Comparison of ENCODE assay signal across 8 mouse cellular contexts in the genomic region with DNA sequence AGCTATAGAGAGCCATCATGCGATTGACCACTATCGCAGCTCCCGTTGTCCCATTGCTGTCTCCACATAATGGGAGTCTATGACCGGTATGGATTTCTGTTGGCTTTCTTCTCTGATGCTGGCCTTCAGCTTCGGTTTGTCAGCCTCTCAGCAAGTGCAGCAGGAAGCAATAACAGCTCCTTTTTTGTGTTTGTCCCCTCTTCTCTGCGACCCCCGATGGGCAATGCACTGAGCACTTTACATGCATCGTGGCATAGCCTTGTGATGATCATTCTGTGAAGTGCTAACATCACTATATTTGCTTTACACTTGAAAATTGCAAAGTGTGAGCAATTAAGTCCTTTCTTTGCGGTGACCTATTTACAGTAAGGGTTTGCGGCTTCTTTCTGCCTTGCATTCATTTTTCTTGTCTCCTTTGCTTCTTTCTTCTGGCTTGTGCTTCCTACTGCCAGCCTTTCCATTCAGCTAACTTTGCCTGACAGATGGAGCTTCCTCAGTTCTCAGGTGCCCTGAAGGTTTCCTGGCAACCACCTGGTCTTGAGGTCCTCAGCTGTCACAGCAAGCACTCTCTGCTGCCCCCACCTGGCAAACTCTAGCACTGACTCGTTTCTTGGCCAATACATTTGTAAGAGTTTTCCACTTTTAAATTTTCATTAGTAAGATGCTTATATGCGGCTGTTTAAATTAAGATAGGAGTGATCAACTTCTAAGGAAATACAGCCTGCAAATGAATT.
DNase-seq lines count a peak whose midpoint lies in the region; ATAC-seq and TF ChIP-seq lines count a peak whose summit lies in the region.

No protein-coding gene starts in this region.

- no peaks in the 10 kb centered on the region for H3K9me3 ChIP-seq in kidney, embryonic 15.5 days (replicated peaks)

- no peak for TF ChIP-seq POLR2A in kidney, adult 2 months (IDR thresholded peaks at IDR 0.05; ENCODE audit: low read depth, low read length)

- H3K36me3 ChIP-seq in kidney, adult 2 months (ENCODE audit: control insufficient read depth, insufficient read depth, low read length): no peaks in the 10 kb centered on the region
- H3K36me3 ChIP-seq in kidney, embryonic 15.5 days: no peaks in the 10 kb centered on the region

- WGBS in kidney, adult 2 months: 84% methylated on average over 12 of the region's 12 CpGs
- WGBS in kidney, embryonic 15.5 days: 87% methylated on average over 12 of the region's 12 CpGs

- H3K27ac ChIP-seq in kidney, adult 2 months (ENCODE audit: insufficient read depth, low read depth, low read length): no peak overlapping the region
- H3K27ac ChIP-seq in kidney, embryonic 15.5 days: no peak overlapping the region

- DNase-seq in kidney, adult 2 months: peak; percentile 63
- peak; percentile 88 for DNase-seq in adrenal gland, postnatal 10 days
- peak; percentile 32 for DNase-seq in embryo, embryonic 11.5 days (ENCODE audit: low read depth, low spot score)
- DNase-seq in heart, postnatal 10 days: peak; percentile 56 to 84
- peak; percentile 50 to 65 for DNase-seq in left cerebral cortex, adult 8-10 months (ENCODE audit: low spot score in 2 of 2)
- peak; percentile 61 for DNase-seq in naive thymus-derived CD4-positive, alpha-beta T cell, adult 2 months (ENCODE audit: low read depth)
- peak; percentile 61 for DNase-seq in thymus, postnatal 25 days

- no peak for ATAC-seq in kidney, embryonic 15.5 days (replicated peaks; ENCODE audit: low FRiP score)

- H3K27me3 ChIP-seq in kidney, adult 2 months (replicated peaks; ENCODE audit: control insufficient read depth, insufficient read depth, low read length): no peaks in the 10 kb centered on the region
- H3K27me3 ChIP-seq in kidney, embryonic 15.5 days: no peaks in the 10 kb centered on the region

- H3K4me3 ChIP-seq in kidney, adult 2 months (ENCODE audit: insufficient read depth, low read depth, low read length): no peak overlapping the region
- no peak overlapping the region for H3K4me3 ChIP-seq in kidney, embryonic 15.5 days (replicated peaks)

- intact Hi-C loops in heart, postnatal 10 days (cut with DNase I): loop anchor here (1.0 to 10.0 kb wide), 6 partner anchors 63 to 638 kb away; partner anchors contain the start of genes Acvr1, Acvr1c and Upp2

- H3K4me1 ChIP-seq in kidney, adult 2 months (ENCODE audit: control insufficient read depth, insufficient read depth, low read length): no peaks in the 10 kb centered on the region
- no peaks in the 10 kb centered on the region for H3K4me1 ChIP-seq in kidney, embryonic 15.5 days

- no peak overlapping the region for H3K4me2 ChIP-seq in kidney, embryonic 15.5 days

- TF ChIP-seq CTCF in kidney, adult 2 months (conservative IDR thresholded peaks at IDR 0.05; ENCODE audit: insufficient read depth, insufficient read length, low read depth, low read length): peak; percentile 85

- no peak overlapping the region for H3K9ac ChIP-seq in kidney, embryonic 15.5 days

Comparison
In these comparisons a context has a peak if more than half of its experiments do, and no peak if none do; other contexts are left out.
1. DNase-seq: peak in every context shown above with its lines; median percentile 88 in adrenal gland, postnatal 10 days; 70 in heart, postnatal 10 days; 63 in kidney, adult 2 months; 61 in naive thymus-derived CD4-positive, alpha-beta T cell, adult 2 months; 61 in thymus, postnatal 25 days; 58 in left cerebral cortex, adult 8-10 months; 32 in embryo, embryonic 11.5 days.